Mouse (Mus musculus): ENCODE data around the gene Qrich1. TPM values are rescaled to one million over a fixed set of nuclear protein-coding genes. Genes with fewer than 3 reads are reported as not detected.
A peak's percentile ranks its signal among the peaks of the same experiment; 100 is the strongest.

Gene Qrich1
- polyA plus RNA-seq, 1 experiment from 2014 or later, result 112 TPM

DNA sequence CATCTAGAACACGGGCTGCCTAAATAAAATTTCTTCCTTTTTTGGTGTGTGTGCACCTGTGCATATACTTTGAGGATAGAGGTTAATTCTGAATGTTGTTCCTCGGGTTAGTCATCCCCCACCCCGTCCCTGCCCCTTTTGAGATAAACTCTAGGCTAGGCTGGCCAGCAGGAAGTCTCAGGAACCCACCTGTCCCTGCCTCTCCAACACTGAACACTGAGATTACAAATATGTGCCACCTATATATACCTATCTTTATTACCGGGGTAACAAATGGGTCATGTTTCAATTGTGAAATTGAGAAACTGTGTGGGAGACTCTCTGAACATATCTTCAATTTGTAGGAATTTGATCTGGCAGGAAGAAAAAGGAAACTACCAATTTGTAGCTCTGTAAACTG lies 92.3 kb downstream of the Qrich1 start:
- Histone ChIP-seq H3K4me2 (no peak overlapping the region), H3K9me3 (no peaks in the 10 kb centered on the region), H3K4me1 (no peaks in the 10 kb centered on the region), H3K9ac (no peak overlapping the region), H3K27me3 (no peaks in the 10 kb centered on the region), H3K36me3 (peaks cover 94% of the 10 kb centered on the region), H3K4me3 (no peak overlapping the region), H3K27ac (no peak overlapping the region)
- 83% methylated on average over 4 of the region's 4 CpGs for WGBS
- no peak for ATAC-seq (ENCODE audit: insufficient number of reproducible peaks, low FRiP score, low TSS enrichment, low read depth)

MicroRNA genes within 50 kb of the gene (microRNA counts, 519-probe panel; counts per million panel counts)
- microRNA mmu-miR-191 (2,869 counts per million, percentile 64 among the panel's probes with 10 or more counts), microRNA mmu-miR-425 (2,664 counts per million, percentile 56 among the panel's probes with 10 or more counts)

Small RNA genes within 50 kb of the gene (microRNA-seq; reads per million reads assigned to microRNA genes)
- gene Gm24083, result not detected
- not detected for gene Mir191
- gene Mir425, result 1,508 reads per million, percentile 78 among the genes with 10 or more reads in this experiment

Other genes with a start within 250 kb of the Qrich1 start
- gene Nicn1, start 226.4 kb upstream of the Qrich1 start, polyA plus RNA-seq (2015; fragmentation: Nextera tagmentation; extraction: Ambion mirVana), result 35.5 and 43.8 TPM in 2 replicates
- 8.3 and 9.5 TPM in 2 replicates for gene Amt, start 220.0 kb upstream of the Qrich1 start, polyA plus RNA-seq (2015; fragmentation: Nextera tagmentation; extraction: Ambion mirVana)
- gene Rhoa, start 210.7 kb upstream of the Qrich1 start, polyA plus RNA-seq (2015; fragmentation: Nextera tagmentation; extraction: Ambion mirVana), result 470 and 473 TPM in 2 replicates
- 44.3 and 47.6 TPM in 2 replicates for gene Tcta, start 210.6 kb upstream of the Qrich1 start, polyA plus RNA-seq (2015; fragmentation: Nextera tagmentation; extraction: Ambion mirVana)
- 621 and 657 TPM in 2 replicates for gene Gpx1, start 177.9 kb upstream of the Qrich1 start, polyA plus RNA-seq (2015; fragmentation: Nextera tagmentation; extraction: Ambion mirVana)
- 99.6 and 108 TPM in 2 replicates for gene Usp4, start 169.0 kb upstream of the Qrich1 start, polyA plus RNA-seq (2015; fragmentation: Nextera tagmentation; extraction: Ambion mirVana)
- gene 1700102P08Rik, start 124.0 kb upstream of the Qrich1 start, polyA plus RNA-seq (2015; fragmentation: Nextera tagmentation; extraction: Ambion mirVana), result 0.72 and 0.74 TPM in 2 replicates
- 1.2 and 1.3 TPM in 2 replicates for gene Ccdc36, start 88.3 kb upstream of the Qrich1 start, polyA plus RNA-seq (2015; fragmentation: Nextera tagmentation; extraction: Ambion mirVana)
- not detected in 2 replicates for gene BC048562, start 80.3 kb upstream of the Qrich1 start, polyA plus RNA-seq (2015; fragmentation: Nextera tagmentation; extraction: Ambion mirVana)
- 56.3 and 57.8 TPM in 2 replicates for gene Ccdc71, start 56.3 kb upstream of the Qrich1 start, polyA plus RNA-seq (2015; fragmentation: Nextera tagmentation; extraction: Ambion mirVana)
- gene Klhdc8b, start 55.2 kb upstream of the Qrich1 start, polyA plus RNA-seq (2015; fragmentation: Nextera tagmentation; extraction: Ambion mirVana), result 30.6 and 32.5 TPM in 2 replicates
- 78.4 and 79.9 TPM in 2 replicates for gene Lamb2, start 37.1 kb upstream of the Qrich1 start, polyA plus RNA-seq (2015; fragmentation: Nextera tagmentation; extraction: Ambion mirVana)
- gene Usp19, start 26.2 kb upstream of the Qrich1 start, polyA plus RNA-seq (2015; fragmentation: Nextera tagmentation; extraction: Ambion mirVana), result 61.4 and 63.3 TPM in 2 replicates
- 104 and 107 TPM in 2 replicates for gene Qars, start 9.1 kb upstream of the Qrich1 start, polyA plus RNA-seq (2015; fragmentation: Nextera tagmentation; extraction: Ambion mirVana)
- 151 and 157 TPM in 2 replicates for gene Impdh2, start 43.5 kb downstream of the Qrich1 start, polyA plus RNA-seq (2015; fragmentation: Nextera tagmentation; extraction: Ambion mirVana)
- 33.6 and 40.4 TPM in 2 replicates for gene Ndufaf3, start 50.6 kb downstream of the Qrich1 start, polyA plus RNA-seq (2015; fragmentation: Nextera tagmentation; extraction: Ambion mirVana)
- 109 and 122 TPM in 2 replicates for gene Dalrd3, start 53.1 kb downstream of the Qrich1 start, polyA plus RNA-seq (2015; fragmentation: Nextera tagmentation; extraction: Ambion mirVana)
- gene Wdr6, start 61.9 kb downstream of the Qrich1 start, polyA plus RNA-seq (2015; fragmentation: Nextera tagmentation; extraction: Ambion mirVana), result 89.6 and 95.0 TPM in 2 replicates
- 8.8 and 10.8 TPM in 2 replicates for gene P4htm, start 80.9 kb downstream of the Qrich1 start, polyA plus RNA-seq (2015; fragmentation: Nextera tagmentation; extraction: Ambion mirVana)
- 43.8 and 44.4 TPM in 2 replicates for gene Arih2, start 132.6 kb downstream of the Qrich1 start, polyA plus RNA-seq (2015; fragmentation: Nextera tagmentation; extraction: Ambion mirVana)
- gene Slc25a20, start 145.3 kb downstream of the Qrich1 start, polyA plus RNA-seq (2015; fragmentation: Nextera tagmentation; extraction: Ambion mirVana), result 37.1 and 38.3 TPM in 2 replicates
- gene Prkar2a, start 172.5 kb downstream of the Qrich1 start, polyA plus RNA-seq (2015; fragmentation: Nextera tagmentation; extraction: Ambion mirVana), result 24.2 and 28.2 TPM in 2 replicates

Measured in limb, embryonic 15.5 days (tissue).